Mouse (Mus musculus) NIH3T3 (cell line): ENCODE results near the gene Fbxl19.

Experiments used
- DNase-seq: peaks from one replicate; pipeline ENCODE4 v3.0.0-alpha.2; 2012; ENCODE audit warnings: low read depth

The Fbxl19 gene

GRCm38 (mm10) chr7:127801010-127801621 lies 56.8 kb downstream of the Fbxl19 start:
- DNase-seq: peak; percentile 69

GRCm38 (mm10) chr7:127802313-127802712 lies 58.0 kb downstream of the Fbxl19 start:
- DNase-seq: no peak

GRCm38 (mm10) chr7:127808821-127809220 lies 64.5 kb downstream of the Fbxl19 start:
- no peak for DNase-seq

GRCm38 (mm10) chr7:127809846-127810245 lies 65.5 kb downstream of the Fbxl19 start:
- no peak for DNase-seq

GRCm38 (mm10) chr7:127810650-127811049 lies 66.3 kb downstream of the Fbxl19 start:
- DNase-seq: no peak

- no peak for DNase-seq
These were observed 66.9 kb downstream of the Fbxl19 start for GRCm38 (mm10) chr7:127811240-127811639.

- no peak for DNase-seq
These were observed 67.9 kb downstream of the Fbxl19 start for GRCm38 (mm10) chr7:127812292-127812691.

- no peak for DNase-seq
These were observed 69.5 kb downstream of the Fbxl19 start for GRCm38 (mm10) chr7:127813821-127814220.

GRCm38 (mm10) chr7:127814241-127814921 lies 70.0 kb downstream of the Fbxl19 start:
- peak; percentile 55 for DNase-seq

- DNase-seq: no peak
These were observed 70.8 kb downstream of the Fbxl19 start for GRCm38 (mm10) chr7:127815116-127815665.

GRCm38 (mm10) chr7:127815954-127816821 lies 71.8 kb downstream of the Fbxl19 start:
- peak; percentile 40 for DNase-seq

- no peak for DNase-seq
These were observed 72.7 kb downstream of the Fbxl19 start for GRCm38 (mm10) chr7:127817053-127817452.

- DNase-seq: no peak
These were observed 73.4 kb downstream of the Fbxl19 start for GRCm38 (mm10) chr7:127817776-127818175.
